Mouse (Mus musculus): ENCODE results near the gene Epm2aip1. TPM values are rescaled to one million over a fixed set of nuclear protein-coding genes. Genes with fewer than 3 reads are reported as not detected.

The Epm2aip1 gene
- 41.1 and 43.0 TPM in 2 replicates for polyA plus RNA-seq (2016; fragmentation: Nextera tagmentation; extraction: Ambion mirVana)

DNA sequence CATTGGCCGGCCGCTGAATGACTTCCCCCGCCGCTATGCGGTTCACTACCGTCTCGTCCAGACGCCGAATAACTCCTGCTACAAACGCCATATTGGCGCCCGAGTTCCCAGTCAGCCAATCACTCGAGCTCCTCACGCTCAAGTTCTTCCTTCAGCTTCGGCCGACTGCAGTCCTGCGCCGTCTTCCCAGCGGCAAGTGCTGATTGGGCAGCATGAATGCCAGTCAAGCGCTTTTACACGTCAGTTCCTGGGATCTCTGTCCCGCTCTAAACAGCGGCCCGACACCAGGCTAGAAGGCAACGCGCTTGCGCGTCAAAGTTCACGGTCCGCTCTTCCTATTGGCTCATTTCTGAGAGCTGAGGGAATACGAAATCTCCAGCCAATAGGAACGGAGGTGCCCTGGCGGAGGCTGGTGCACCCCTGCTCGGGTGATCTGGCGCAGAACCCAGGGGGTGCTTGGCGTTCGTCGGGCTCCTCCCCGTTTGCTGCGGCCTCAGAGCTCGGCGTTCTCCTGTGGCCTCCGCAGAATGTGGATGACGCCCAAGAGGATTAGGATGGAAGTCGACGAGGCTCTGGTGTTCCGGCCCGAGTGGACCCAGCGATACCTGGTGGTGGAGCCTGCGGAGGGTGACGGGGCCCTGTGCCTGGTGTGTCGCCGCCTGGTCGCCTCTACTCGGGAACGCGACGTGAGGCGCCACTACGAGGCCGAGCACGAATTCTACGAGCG is at the start of gene Epm2aip1, which contains the start of gene Mlh1:
Gene Epm2aip1 (plus strand): TSS at position 496 of the 727 bp plus-strand sequence.
Gene Mlh1 (minus strand): TSS at position 358 of the 727 bp plus-strand sequence.
- Histone ChIP-seq H3K36me3 (peaks cover 11% of the 10 kb centered on the region), H3K4me1 (peaks cover 31% of the 10 kb centered on the region), H3K9me3 (no peaks in the 10 kb centered on the region), H3K27ac (peak within 1 kb of the TSS; percentile 95), H3K27me3 (no peaks in the 10 kb centered on the region), H3K4me2 (replicated peaks) (peak within 1 kb of the TSS; percentile 70), H3K9ac (peak within 1 kb of the TSS; percentile 87), H3K4me3 (peak within 1 kb of the TSS; percentile 82)
- ATAC-seq (ENCODE audit: insufficient number of reproducible peaks, insufficient read depth, low FRiP score, low TSS enrichment), result peak; percentile 99
- under 1% methylated on average over 64 of the region's 64 CpGs for WGBS

- Histone ChIP-seq H3K9me3 (no peaks in the 10 kb centered on the region), H3K27me3 (no peaks in the 10 kb centered on the region), H3K27ac (peak overlapping the region; percentile 64), H3K4me3 (no peak overlapping the region), H3K4me1 (peaks cover 9% of the 10 kb centered on the region), H3K9ac (no peak overlapping the region), H3K36me3 (peaks cover 57% of the 10 kb centered on the region), H3K4me2 (replicated peaks) (no peak overlapping the region)
- 36% methylated on average over 5 of the region's 5 CpGs for WGBS
- ATAC-seq (ENCODE audit: insufficient number of reproducible peaks, insufficient read depth, low FRiP score, low TSS enrichment), result no peak
Measured at GRCm38 (mm10) chr9:111223406-111223805, 48.3 kb upstream of the Epm2aip1 start.

GRCm38 (mm10) chr9:111228446-111228845 is 43.3 kb upstream of the Epm2aip1 start:
- Histone ChIP-seq H3K27ac (no peak overlapping the region), H3K4me2 (replicated peaks) (no peak overlapping the region), H3K9me3 (no peaks in the 10 kb centered on the region), H3K9ac (no peak overlapping the region), H3K4me3 (no peak overlapping the region), H3K4me1 (peaks cover 4% of the 10 kb centered on the region), H3K27me3 (no peaks in the 10 kb centered on the region), H3K36me3 (peaks cover 71% of the 10 kb centered on the region)
- 88% methylated on average over 5 of the region's 5 CpGs for WGBS
- ATAC-seq (ENCODE audit: insufficient number of reproducible peaks, insufficient read depth, low FRiP score, low TSS enrichment), result no peak

DNA sequence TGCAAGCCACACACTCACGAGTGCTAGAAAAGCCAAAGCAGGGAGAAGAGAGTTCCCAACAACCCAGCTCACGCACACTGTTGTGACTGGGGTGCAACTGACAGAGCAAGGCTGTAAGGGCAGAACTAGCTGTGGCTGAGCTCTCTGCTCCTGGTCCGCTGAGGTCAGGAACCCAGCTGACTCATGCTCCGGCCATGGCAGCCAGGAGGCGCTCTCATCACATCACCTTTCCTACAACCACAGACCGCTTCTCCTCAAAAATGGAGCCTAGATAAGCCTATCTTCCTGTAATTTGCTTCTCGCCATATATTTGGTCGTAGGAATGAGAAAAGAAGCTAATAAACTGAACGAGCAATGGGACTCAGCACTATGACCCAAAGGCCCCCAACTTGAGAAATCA is 37.0 kb upstream of the Epm2aip1 start:
- Histone ChIP-seq H3K4me3 (no peak overlapping the region), H3K9ac (no peak overlapping the region), H3K27ac (no peak overlapping the region), H3K4me1 (no peaks in the 10 kb centered on the region), H3K27me3 (no peaks in the 10 kb centered on the region), H3K36me3 (peaks cover 74% of the 10 kb centered on the region), H3K4me2 (replicated peaks) (no peak overlapping the region), H3K9me3 (no peaks in the 10 kb centered on the region)
- ATAC-seq (ENCODE audit: insufficient number of reproducible peaks, insufficient read depth, low FRiP score, low TSS enrichment), result no peak
- WGBS, result 92% methylated on average over 9 of the region's 9 CpGs

DNA sequence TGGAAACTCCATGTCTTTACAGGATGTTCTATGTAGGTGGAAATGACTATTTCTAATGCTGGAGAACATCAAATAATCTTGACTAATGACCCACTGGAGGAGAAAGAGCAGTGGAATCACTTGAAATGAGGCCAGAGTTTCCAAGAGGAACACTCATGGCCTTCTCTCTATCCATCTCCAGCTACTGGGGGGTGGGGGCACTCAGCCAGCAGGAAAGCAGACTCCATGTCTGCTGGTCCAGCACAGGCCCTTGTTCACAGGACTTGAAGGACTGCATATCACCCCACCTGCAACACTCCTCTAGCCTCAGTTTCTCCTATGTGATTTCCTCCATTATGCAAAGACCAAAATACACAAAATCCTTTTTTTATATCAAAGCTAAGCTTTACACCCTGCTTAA is 34.0 kb upstream of the Epm2aip1 start:
- no peaks in the 10 kb centered on the region for H3K9me3 ChIP-seq
- no peak for ATAC-seq (ENCODE audit: insufficient number of reproducible peaks, insufficient read depth, low FRiP score, low TSS enrichment)
- peaks cover 76% of the 10 kb centered on the region for H3K36me3 ChIP-seq
- H3K27me3 ChIP-seq, result no peaks in the 10 kb centered on the region
- no peak overlapping the region for H3K9ac ChIP-seq
- H3K4me3 ChIP-seq, result no peak overlapping the region
- H3K27ac ChIP-seq, result no peak overlapping the region
- no peak overlapping the region for H3K4me2 ChIP-seq (replicated peaks)
- H3K4me1 ChIP-seq, result no peaks in the 10 kb centered on the region

- H3K4me3 ChIP-seq, result no peak overlapping the region
- WGBS, result 91% methylated on average over 4 of the region's 4 CpGs
Measured at GRCm38 (mm10) chr9:111239821-111240220, 31.9 kb upstream of the Epm2aip1 start.

DNA sequence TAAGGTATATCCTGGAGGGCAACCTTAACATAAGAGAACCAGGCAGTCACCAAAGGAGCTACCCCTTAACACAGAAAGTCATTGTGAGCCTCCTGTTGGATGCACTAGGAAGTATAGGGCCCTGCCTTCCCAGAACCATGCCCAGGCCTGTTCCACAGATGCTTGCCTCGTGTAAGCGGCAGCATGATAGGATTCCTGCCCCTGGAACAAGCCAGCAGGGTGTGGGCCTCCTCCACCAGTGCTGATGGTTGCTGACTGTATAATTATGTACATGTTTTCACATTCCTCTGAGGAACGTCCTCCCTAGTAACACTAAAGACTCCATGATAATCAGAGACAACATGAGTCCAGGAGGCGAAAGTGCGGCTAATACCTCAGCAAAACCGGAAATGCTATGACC is 28.3 kb upstream of the Epm2aip1 start:
- no peak for ATAC-seq (ENCODE audit: insufficient number of reproducible peaks, insufficient read depth, low FRiP score, low TSS enrichment)
- Histone ChIP-seq H3K4me1 (no peaks in the 10 kb centered on the region), H3K36me3 (peaks cover 64% of the 10 kb centered on the region), H3K4me3 (no peak overlapping the region), H3K27ac (no peak overlapping the region), H3K4me2 (replicated peaks) (no peak overlapping the region), H3K9me3 (no peaks in the 10 kb centered on the region), H3K27me3 (no peaks in the 10 kb centered on the region), H3K9ac (no peak overlapping the region)
- 78% methylated on average over 6 of the region's 6 CpGs for WGBS

More at GRCm38 (mm10) chr9:111239821-111240220, 31.9 kb upstream of the Epm2aip1 start:
- peaks cover 62% of the 10 kb centered on the region for H3K36me3 ChIP-seq
- no peak overlapping the region for H3K9ac ChIP-seq
- H3K27me3 ChIP-seq, result no peaks in the 10 kb centered on the region
- H3K9me3 ChIP-seq, result no peaks in the 10 kb centered on the region
- H3K4me1 ChIP-seq, result no peaks in the 10 kb centered on the region
- H3K27ac ChIP-seq, result no peak overlapping the region
- no peak overlapping the region for H3K4me2 ChIP-seq (replicated peaks)
- ATAC-seq (ENCODE audit: insufficient number of reproducible peaks, insufficient read depth, low FRiP score, low TSS enrichment), result no peak

DNA sequence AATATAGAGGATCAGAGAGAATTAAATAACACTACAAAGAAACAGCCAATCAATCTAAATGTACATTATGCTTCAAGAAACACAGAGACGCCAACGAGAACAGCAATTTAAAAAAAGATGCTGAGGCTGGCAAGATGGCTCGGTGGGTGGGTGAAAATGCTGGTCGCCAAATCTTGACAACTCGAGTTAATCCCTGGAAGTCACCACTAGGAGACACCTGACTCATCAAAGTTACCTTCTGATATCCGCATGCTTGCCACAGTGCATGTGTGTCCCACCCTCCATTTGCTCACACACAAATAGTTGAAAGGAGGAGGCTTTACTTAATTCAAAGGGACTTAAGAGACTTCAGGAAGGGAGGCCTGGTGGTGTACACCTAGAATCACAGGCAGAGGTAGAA is 26.2 kb upstream of the Epm2aip1 start:
- Histone ChIP-seq H3K4me3 (no peak overlapping the region), H3K9me3 (no peaks in the 10 kb centered on the region), H3K4me2 (replicated peaks) (no peak overlapping the region), H3K36me3 (peaks cover 62% of the 10 kb centered on the region), H3K9ac (no peak overlapping the region), H3K27ac (no peak overlapping the region), H3K27me3 (no peaks in the 10 kb centered on the region), H3K4me1 (no peaks in the 10 kb centered on the region)
- ATAC-seq (ENCODE audit: insufficient number of reproducible peaks, insufficient read depth, low FRiP score, low TSS enrichment), result no peak
- WGBS, result 80% methylated on average over 6 of the region's 6 CpGs

GRCm38 (mm10) chr9:111247682-111248246 is 24.0 kb upstream of the Epm2aip1 start:
- Histone ChIP-seq H3K36me3 (peaks cover 69% of the 10 kb centered on the region), H3K27me3 (no peaks in the 10 kb centered on the region), H3K9ac (no peak overlapping the region), H3K4me3 (no peak overlapping the region), H3K27ac (no peak overlapping the region), H3K4me2 (replicated peaks) (no peak overlapping the region), H3K9me3 (no peaks in the 10 kb centered on the region), H3K4me1 (no peaks in the 10 kb centered on the region)
- 83% methylated on average over 3 of the region's 3 CpGs for WGBS
- no peak for ATAC-seq (ENCODE audit: insufficient number of reproducible peaks, insufficient read depth, low FRiP score, low TSS enrichment)

GRCm38 (mm10) chr9:111252161-111252869 is 19.4 kb upstream of the Epm2aip1 start:
- Histone ChIP-seq H3K4me2 (replicated peaks) (no peak overlapping the region), H3K4me1 (no peaks in the 10 kb centered on the region), H3K9ac (no peak overlapping the region), H3K36me3 (peaks cover 71% of the 10 kb centered on the region), H3K4me3 (no peak overlapping the region), H3K27me3 (no peaks in the 10 kb centered on the region), H3K9me3 (no peaks in the 10 kb centered on the region), H3K27ac (no peak overlapping the region)
- 75% methylated on average over 7 of the region's 7 CpGs for WGBS
- no peak for ATAC-seq (ENCODE audit: insufficient number of reproducible peaks, insufficient read depth, low FRiP score, low TSS enrichment)

DNA sequence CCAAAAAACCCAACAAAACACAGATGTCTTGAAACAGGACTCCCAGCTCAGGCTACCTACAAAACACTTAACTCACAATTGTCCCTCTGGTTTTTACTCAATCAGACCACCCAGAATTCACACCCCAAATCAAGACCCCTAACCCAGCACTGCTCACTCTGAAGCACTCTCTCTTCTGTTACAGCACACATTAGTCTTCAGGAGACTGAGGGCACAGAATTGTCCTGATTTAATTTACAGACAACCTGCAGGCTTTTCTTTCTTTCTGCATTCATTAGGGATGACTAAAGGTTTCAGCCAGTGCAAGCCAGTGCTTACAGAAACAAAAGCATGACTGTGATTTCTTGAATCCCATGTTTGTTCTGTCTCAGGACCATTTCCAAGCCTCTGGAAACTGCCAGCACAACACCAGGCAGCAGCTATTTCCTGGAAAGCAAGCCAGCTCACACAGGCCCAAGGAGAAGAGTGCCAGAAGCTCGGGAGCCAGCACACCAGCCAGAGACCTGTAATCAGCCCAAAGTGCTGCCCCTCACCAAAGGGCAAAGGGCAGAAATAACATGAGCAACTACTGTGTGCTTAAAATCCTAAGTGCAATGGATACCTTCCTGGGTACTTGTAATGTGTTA is 11.3 kb upstream of the Epm2aip1 start:
- no peak for ATAC-seq (ENCODE audit: insufficient number of reproducible peaks, insufficient read depth, low FRiP score, low TSS enrichment)
- no peaks in the 10 kb centered on the region for H3K27me3 ChIP-seq
- no peak overlapping the region for H3K27ac ChIP-seq
- WGBS, result 33% methylated on average over 1 of the region's 1 CpGs
- no peak overlapping the region for H3K9ac ChIP-seq
- H3K36me3 ChIP-seq, result peaks cover 61% of the 10 kb centered on the region
- no peak overlapping the region for H3K4me2 ChIP-seq (replicated peaks)
- no peak overlapping the region for H3K4me3 ChIP-seq
- H3K4me1 ChIP-seq, result no peaks in the 10 kb centered on the region
- no peaks in the 10 kb centered on the region for H3K9me3 ChIP-seq

Measured in embryonic facial prominence, embryonic 12.5 days (tissue).